Mouse (Mus musculus): ENCODE data around the gene Gab3. TPM values are rescaled to one million over a fixed set of nuclear protein-coding genes. Genes with fewer than 3 reads are reported as not detected.
"Not testable (repeated sequence)": the region's sequence is repeated elsewhere in the genome, so short reads cannot be mapped to it uniquely, and the experiment has no call there.

Gene Gab3
- polyA plus RNA-seq, 1 experiment from 2014 or later = 1.5 TPM

- no peaks in the 10 kb centered on the region for H3K27me3 ChIP-seq
- H3K36me3 ChIP-seq = no peaks in the 10 kb centered on the region
- WGBS = 82% methylated on average over 5 of the region's 5 CpGs
- H3K27ac ChIP-seq = no peak overlapping the region
- no peak overlapping the region for H3K4me2 ChIP-seq
- no peak for ATAC-seq (ENCODE audit: insufficient number of reproducible peaks, insufficient read depth, low FRiP score, low TSS enrichment, low read depth)
- H3K4me1 ChIP-seq = no peaks in the 10 kb centered on the region
- H3K9me3 ChIP-seq = no peaks in the 10 kb centered on the region
- no peak overlapping the region for H3K9ac ChIP-seq
- no peak overlapping the region for H3K4me3 ChIP-seq
Measured at GRCm38 (mm10) chrX:74983734-74984133, 101.5 kb downstream of the Gab3 start.

- WGBS = 24% methylated on average over 1 of the region's 2 CpGs
- ATAC-seq (ENCODE audit: insufficient number of reproducible peaks, insufficient read depth, low FRiP score, low TSS enrichment, low read depth); H3K4me2 ChIP-seq: not testable (repeated sequence)
Measured at GRCm38 (mm10) chrX:74962899-74963298, 122.4 kb downstream of the Gab3 start.

GRCm38 (mm10) chrX:74959161-74959560 lies 126.1 kb downstream of the Gab3 start:
- H3K27me3 ChIP-seq; ATAC-seq (ENCODE audit: insufficient number of reproducible peaks, insufficient read depth, low FRiP score, low TSS enrichment, low read depth); H3K36me3 ChIP-seq; H3K4me3 ChIP-seq; H3K4me1 ChIP-seq; H3K4me2 ChIP-seq; H3K9ac ChIP-seq; H3K27ac ChIP-seq; H3K9me3 ChIP-seq: not testable (repeated sequence)
- WGBS = 71% methylated on average over 7 of the region's 7 CpGs

More at GRCm38 (mm10) chrX:74962899-74963298, 122.4 kb downstream of the Gab3 start:
- H3K9ac ChIP-seq, H3K9me3 ChIP-seq, H3K27me3 ChIP-seq, H3K27ac ChIP-seq, H3K36me3 ChIP-seq, H3K4me3 ChIP-seq, H3K4me1 ChIP-seq: not testable (repeated sequence)

Other genes with a start within 250 kb of the Gab3 start
- not detected in 2 replicates for gene Gm5936, start 248.3 kb downstream of the Gab3 start, polyA plus RNA-seq (2015; fragmentation: Nextera tagmentation; extraction: Ambion mirVana)
- 149 and 158 TPM in 2 replicates for gene Dkc1, start 10.4 kb upstream of the Gab3 start, polyA plus RNA-seq (2015; fragmentation: Nextera tagmentation; extraction: Ambion mirVana)
- 50.2 and 52.9 TPM in 2 replicates for gene Mpp1, start 45.6 kb upstream of the Gab3 start, polyA plus RNA-seq (2015; fragmentation: Nextera tagmentation; extraction: Ambion mirVana)
- gene Smim9, start 78.3 kb upstream of the Gab3 start, polyA plus RNA-seq (2015; fragmentation: Nextera tagmentation; extraction: Ambion mirVana) = not detected in 2 replicates